15 mouse cellular contexts compared by ENCODE assay signal in the genomic region with DNA sequence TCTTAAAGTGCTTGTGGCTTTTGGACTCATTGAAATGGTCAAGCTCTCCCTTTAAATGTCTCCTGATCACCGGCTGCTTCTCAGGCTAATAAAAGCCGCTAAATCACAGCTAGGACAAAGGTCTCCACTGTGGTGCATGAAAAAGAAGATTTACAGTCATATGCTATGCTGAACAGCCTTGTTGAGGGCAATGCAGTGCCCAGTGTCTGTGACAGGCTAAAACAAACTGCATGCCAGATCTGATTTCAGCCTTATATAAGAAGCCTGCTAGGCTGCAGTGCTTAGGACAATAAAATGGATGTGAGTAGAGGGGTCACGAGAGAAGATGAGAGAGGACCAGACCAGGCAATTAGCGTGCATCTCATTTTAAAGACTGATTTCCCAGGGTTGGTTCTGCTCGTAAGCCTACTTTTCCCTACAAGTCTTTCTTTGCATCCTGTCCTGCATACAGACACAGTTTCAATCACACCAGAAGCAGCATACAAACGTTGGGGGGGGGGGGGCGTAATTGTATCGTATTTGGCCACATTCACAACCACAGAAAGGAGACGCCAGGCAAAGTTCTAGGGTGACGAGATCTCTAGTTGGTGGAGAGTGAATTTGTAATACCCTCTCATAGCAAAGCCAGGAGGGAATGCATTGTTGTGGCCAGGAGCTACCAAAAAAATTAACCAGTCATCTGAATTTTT. TPM values are rescaled to one million over a fixed set of nuclear protein-coding genes. Genes with fewer than 3 reads are reported as not detected.
A peak's percentile ranks its signal among the peaks of the same experiment; 100 is the strongest.
DNase-seq lines count a peak whose midpoint lies in the region; ATAC-seq lines count a peak whose summit lies in the region.
"Had no signal": no experiment of that assay in that cellular context is flagged by ENCODE, and none has a peak within 500 bp of the region (broad histone marks: within the 10 kb centered on the region; RNA-seq: fewer than 3 reads in every experiment).

No protein-coding gene starts in this region.

- H3K27ac ChIP-seq in limb, embryonic 11.5 days (replicated peaks; ENCODE audit: low read depth, low read length): no peak overlapping the region
- no peak overlapping the region for H3K27ac ChIP-seq in limb, embryonic 10.5 days
- H3K27ac ChIP-seq in forebrain, embryonic 13.5 days: peak overlapping the region; percentile 53
- H3K27ac ChIP-seq in neural tube, embryonic 15.5 days (replicated peaks): no peak overlapping the region
- H3K27ac ChIP-seq: embryonic facial prominence, embryonic 13.5 days; heart, adult 2 months; liver, embryonic 15.5 days had no signal

- no peaks in the 10 kb centered on the region for H3K4me1 ChIP-seq in limb, embryonic 11.5 days (ENCODE audit: control insufficient read depth, insufficient read depth, low read length)
- H3K4me1 ChIP-seq in limb, embryonic 10.5 days: peaks cover 6% of the 10 kb centered on the region; the same call in 1 of the 2 replicates
- peaks cover 19% of the 10 kb centered on the region for H3K4me1 ChIP-seq in forebrain, embryonic 13.5 days
- peaks cover 11% of the 10 kb centered on the region for H3K4me1 ChIP-seq in neural tube, embryonic 15.5 days
- H3K4me1 ChIP-seq: liver, embryonic 15.5 days had no signal

- peak; percentile 47; the same call in 1 of the 2 replicates for ATAC-seq in limb, embryonic 11.5 days (ENCODE audit: insufficient number of reproducible peaks, low FRiP score, low TSS enrichment, low read depth)
- peak; percentile 79 for ATAC-seq in forebrain, embryonic 13.5 days
- peak; percentile 82 for ATAC-seq in neural tube, embryonic 15.5 days (ENCODE audit: low FRiP score)
- ATAC-seq: CD4-positive, CD25-positive, alpha-beta regulatory T cell, adult 4 months; Patski had no signal

- no peaks in the 10 kb centered on the region for H3K27me3 ChIP-seq in limb, embryonic 11.5 days (ENCODE audit: control insufficient read depth, insufficient read depth, low read length)
- no peaks in the 10 kb centered on the region for H3K27me3 ChIP-seq in limb, embryonic 10.5 days (ENCODE audit: low read depth, poor library complexity, severe bottlenecking)
- H3K27me3 ChIP-seq in forebrain, embryonic 13.5 days: no peaks in the 10 kb centered on the region
- no peaks in the 10 kb centered on the region for H3K27me3 ChIP-seq in neural tube, embryonic 15.5 days (replicated peaks)
- H3K27me3 ChIP-seq: embryonic facial prominence, embryonic 13.5 days; liver, embryonic 15.5 days had no signal

- 42% methylated on average over 10 of the region's 10 CpGs for WGBS in limb, embryonic 11.5 days
- WGBS in limb, embryonic 10.5 days: 50% methylated on average over 10 of the region's 10 CpGs
- 30% methylated on average over 10 of the region's 10 CpGs for WGBS in forebrain, embryonic 13.5 days
- WGBS in neural tube, embryonic 15.5 days: 11% methylated on average over 10 of the region's 10 CpGs

- H3K4me3 ChIP-seq in limb, embryonic 11.5 days (ENCODE audit: low read depth, low read length): no peak overlapping the region
- no peak overlapping the region for H3K4me3 ChIP-seq in limb, embryonic 10.5 days
- no peak overlapping the region for H3K4me3 ChIP-seq in forebrain, embryonic 13.5 days
- H3K4me3 ChIP-seq in neural tube, embryonic 15.5 days (replicated peaks): no peak overlapping the region
- H3K4me3 ChIP-seq: embryonic facial prominence, embryonic 13.5 days; heart, adult 2 months; liver, embryonic 15.5 days had no signal

- no peaks in the 10 kb centered on the region for H3K36me3 ChIP-seq in limb, embryonic 11.5 days (ENCODE audit: control insufficient read depth, insufficient read depth, low read length)
- H3K36me3 ChIP-seq in limb, embryonic 10.5 days: no peaks in the 10 kb centered on the region
- no peaks in the 10 kb centered on the region for H3K36me3 ChIP-seq in forebrain, embryonic 13.5 days (ENCODE audit: poor library complexity, severe bottlenecking)
- H3K36me3 ChIP-seq in neural tube, embryonic 15.5 days: no peaks in the 10 kb centered on the region
- H3K36me3 ChIP-seq: embryonic facial prominence, embryonic 13.5 days; liver, embryonic 15.5 days had no signal

- no peaks in the 10 kb centered on the region for H3K9me3 ChIP-seq in limb, embryonic 11.5 days (ENCODE audit: control insufficient read depth, low read length)
- H3K9me3 ChIP-seq in limb, embryonic 10.5 days (replicated peaks): no peaks in the 10 kb centered on the region
- H3K9me3 ChIP-seq in forebrain, embryonic 13.5 days (replicated peaks): no peaks in the 10 kb centered on the region
- no peaks in the 10 kb centered on the region for H3K9me3 ChIP-seq in neural tube, embryonic 15.5 days (replicated peaks)
- H3K9me3 ChIP-seq: embryonic facial prominence, embryonic 13.5 days; liver, embryonic 15.5 days had no signal

- H3K4me2 ChIP-seq in limb, embryonic 11.5 days (ENCODE audit: low read depth, severe bottlenecking): no peak overlapping the region
- peak overlapping the region; percentile 38 for H3K4me2 ChIP-seq in forebrain, embryonic 13.5 days
- H3K4me2 ChIP-seq in neural tube, embryonic 15.5 days: peak overlapping the region; percentile 44
- H3K4me2 ChIP-seq: embryonic facial prominence, embryonic 13.5 days; liver, embryonic 15.5 days had no signal

- H3K9ac ChIP-seq in limb, embryonic 11.5 days (ENCODE audit: low read length): no peak overlapping the region
- no peak overlapping the region for H3K9ac ChIP-seq in forebrain, embryonic 13.5 days
- no peak overlapping the region for H3K9ac ChIP-seq in neural tube, embryonic 15.5 days (replicated peaks)
- H3K9ac ChIP-seq: embryonic facial prominence, embryonic 13.5 days; liver, embryonic 15.5 days had no signal

- no peak for DNase-seq in limb, embryonic 11.5 days (ENCODE audit: low spot score)
- DNase-seq in limb, embryonic 10.5 days (ENCODE audit: low spot score): no peak
- peak; percentile 73 for DNase-seq in mesoderm, embryonic 11.5 days (ENCODE audit: low read depth, low spot score)
- no peak for DNase-seq in right cerebral cortex, adult 18-20 months
- DNase-seq in spleen, postnatal 4 days (ENCODE audit: low spot score in 2 of 2): no peak
- DNase-seq in thymus, adult 18-20 months: no peak
- DNase-seq: adrenal gland, adult 2 months; heart, adult 2 months; right cerebral cortex, postnatal 4 days had no signal

RNA-seq across cellular contexts. Expression of a gene that starts 52.1 kb away (rescaled TPM):
- 0.35 and 0.51 TPM in 2 replicates for polyA plus RNA-seq in limb, embryonic 11.5 days (2014; fragmentation: Nextera tagmentation; extraction: Ambion mirVana)
- polyA plus RNA-seq in limb, embryonic 10.5 days (2016; fragmentation: Nextera tagmentation; extraction: Ambion mirVana): 0.20 and 0.36 TPM in 2 replicates
- 7.7 and 8.3 TPM in 2 replicates for polyA plus RNA-seq in forebrain, embryonic 13.5 days (2015; fragmentation: Nextera tagmentation; extraction: Ambion mirVana)
- polyA plus RNA-seq in neural tube, embryonic 15.5 days (2015; fragmentation: Nextera tagmentation; extraction: Ambion mirVana): 12.8 and 15.4 TPM in 2 replicates
